Comparison of ENCODE assay signal across 15 mouse cellular contexts in genomic region chr16:76337351-76337750, GRCm38 (mm10).
"Had no signal": no experiment of that assay in that cellular context is flagged by ENCODE, and none has a peak within 500 bp of the region (broad histone marks: within the 10 kb centered on the region; RNA-seq: fewer than 3 reads in every experiment).

No protein-coding gene starts in this region.

- H3K27me3 ChIP-seq: lung, embryonic 15.5 days; megakaryocyte, embryonic 14.5 days; midbrain, embryonic 13.5 days; midbrain, embryonic 15.5 days; neural tube, embryonic 12.5 days had no signal

- H3K9ac ChIP-seq: lung, embryonic 15.5 days; midbrain, embryonic 13.5 days; midbrain, embryonic 15.5 days; neural tube, embryonic 12.5 days had no signal

- H3K9me3 ChIP-seq: lung, embryonic 15.5 days; midbrain, embryonic 13.5 days; midbrain, embryonic 15.5 days; neural tube, embryonic 12.5 days had no signal

- H3K27ac ChIP-seq: lung, embryonic 15.5 days; macrophage; midbrain, embryonic 13.5 days; midbrain, embryonic 15.5 days; neural tube, embryonic 12.5 days had no signal

- DNase-seq: lung, adult 2 months; lung, postnatal 14 days; right cerebral cortex, postnatal 14 days; spleen, adult 18-20 months; thymus, adult 18-20 months; thymus, postnatal 14 days; thymus, postnatal 36 days had no signal

- H3K4me2 ChIP-seq: lung, embryonic 15.5 days; midbrain, embryonic 11.5 days; midbrain, embryonic 13.5 days; midbrain, embryonic 15.5 days; neural tube, embryonic 12.5 days had no signal

- H3K4me1 ChIP-seq: midbrain, embryonic 13.5 days; midbrain, embryonic 15.5 days; neural tube, embryonic 12.5 days had no signal

- ATAC-seq: lung, postnatal 0 days; midbrain, embryonic 13.5 days; midbrain, embryonic 15.5 days had no signal

- H3K4me3 ChIP-seq: lung, embryonic 15.5 days; megakaryocyte, embryonic 14.5 days; midbrain, embryonic 13.5 days; midbrain, embryonic 15.5 days; neural tube, embryonic 12.5 days had no signal

- H3K36me3 ChIP-seq: lung, embryonic 15.5 days; midbrain, embryonic 15.5 days; neural tube, embryonic 12.5 days had no signal
